Mouse (Mus musculus) frontal cortex, postnatal 10 days (tissue): Measurements from ENCODE around the gene Pld2.
"Not testable (repeated sequence)": the region's sequence is repeated elsewhere in the genome, so short reads cannot be mapped to it uniquely, and the experiment has no call there.

Experiments used
- DNase-seq, 2 experiments: peaks; one replicate each; pipeline ENCODE4 v3.0.0; 2022; ENCODE audit warnings: low spot score in 2 of 2, mixed read lengths in 1 of 2

The Pld2 gene

DNA sequence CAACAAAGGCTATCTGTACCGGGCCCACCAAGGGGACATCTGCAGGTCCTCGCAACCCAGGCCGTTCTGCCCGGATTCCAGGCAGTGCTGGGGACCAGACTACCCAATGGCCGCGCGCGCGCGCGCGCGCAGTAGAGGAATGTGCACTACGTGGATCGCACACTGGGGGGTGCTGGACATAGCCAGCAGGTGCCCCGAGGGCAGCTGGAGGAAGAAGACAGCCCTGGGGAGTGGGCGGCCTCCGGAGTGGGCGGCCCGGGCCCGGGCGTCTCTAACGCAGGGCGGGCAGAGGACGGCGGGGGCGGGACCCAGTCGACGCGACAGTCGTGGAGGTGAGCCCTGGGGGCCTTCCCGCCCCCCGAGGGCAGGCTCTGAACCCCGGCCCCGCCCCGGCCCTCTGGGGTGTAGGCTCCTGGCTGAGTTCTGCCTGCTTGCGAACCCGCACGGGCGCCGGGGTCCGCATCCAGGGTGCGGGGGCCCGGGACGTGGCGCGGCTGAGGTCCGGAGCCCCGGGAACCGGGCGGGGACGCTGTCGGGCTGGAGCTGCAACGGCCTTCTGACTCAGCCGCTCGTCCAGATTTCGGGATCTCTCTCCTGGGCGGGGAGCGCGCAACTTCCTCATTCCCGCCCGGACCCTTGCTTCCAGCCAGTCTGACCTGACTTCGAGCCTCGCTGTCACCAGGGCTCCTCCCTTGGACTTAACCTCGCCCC is at the start of gene Pld2:
TSS of gene Pld2 (plus strand) at position 188 of the 711 bp plus-strand sequence.
- peak; percentile 73 to 79 for DNase-seq

DNA sequence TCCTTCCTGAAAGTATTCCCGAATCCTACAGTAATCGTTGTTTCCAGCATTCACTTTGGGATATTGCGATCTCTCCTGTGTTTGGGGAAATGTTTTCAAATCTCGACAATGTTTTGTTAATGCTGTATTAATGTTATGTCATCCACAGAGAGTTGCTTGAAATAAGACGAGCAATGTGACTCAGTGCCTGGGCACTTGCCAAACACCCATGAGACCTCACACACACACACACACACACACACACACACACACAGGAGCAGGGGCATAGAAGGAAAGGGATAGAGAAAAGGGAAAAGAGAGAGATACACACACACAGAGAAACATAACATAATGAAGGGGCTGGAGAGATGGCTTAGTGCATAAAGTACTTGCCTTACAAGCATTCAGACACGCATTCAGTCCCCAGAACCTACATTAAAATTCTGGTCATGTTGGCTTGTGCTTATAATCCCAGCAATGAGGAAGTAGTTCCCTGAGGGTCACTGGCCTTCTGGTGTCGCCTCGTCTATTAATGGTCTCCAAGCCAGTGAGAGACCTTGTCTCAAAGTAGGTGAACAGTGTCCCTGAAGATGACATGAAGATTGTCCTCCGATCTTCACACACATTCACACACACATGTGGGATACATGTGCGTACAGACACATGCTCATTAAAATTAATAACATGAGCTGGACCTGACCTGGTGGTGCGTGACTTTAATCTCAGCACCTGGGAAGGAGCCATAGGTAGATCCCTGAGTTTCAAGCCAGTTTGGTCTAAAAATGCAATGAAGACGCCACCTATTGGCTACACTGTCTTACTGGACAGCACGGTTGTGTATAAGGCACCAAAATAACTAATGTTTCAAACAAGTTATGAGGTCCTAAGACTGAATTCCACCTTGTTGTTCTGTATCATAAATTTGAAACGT is 40.0 kb upstream of the Pld2 start:
- DNase-seq, result no peak

DNA sequence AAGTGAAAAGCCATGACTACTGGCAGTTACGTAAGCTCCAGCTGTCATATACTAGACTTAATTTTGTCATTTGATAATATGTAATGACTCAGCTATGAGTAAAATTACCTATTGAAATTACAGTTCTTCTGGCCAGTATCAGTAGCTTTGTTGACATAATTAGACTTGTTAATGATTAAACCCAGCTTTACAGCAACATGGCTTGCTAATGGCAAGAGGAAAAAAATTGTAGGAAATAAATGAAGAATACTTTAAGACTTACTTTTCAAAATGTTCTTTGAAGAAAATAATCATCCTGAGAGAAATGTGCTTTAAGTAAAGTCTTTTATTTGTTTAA is 39.4 kb upstream of the Pld2 start:
- no peak for DNase-seq

DNA sequence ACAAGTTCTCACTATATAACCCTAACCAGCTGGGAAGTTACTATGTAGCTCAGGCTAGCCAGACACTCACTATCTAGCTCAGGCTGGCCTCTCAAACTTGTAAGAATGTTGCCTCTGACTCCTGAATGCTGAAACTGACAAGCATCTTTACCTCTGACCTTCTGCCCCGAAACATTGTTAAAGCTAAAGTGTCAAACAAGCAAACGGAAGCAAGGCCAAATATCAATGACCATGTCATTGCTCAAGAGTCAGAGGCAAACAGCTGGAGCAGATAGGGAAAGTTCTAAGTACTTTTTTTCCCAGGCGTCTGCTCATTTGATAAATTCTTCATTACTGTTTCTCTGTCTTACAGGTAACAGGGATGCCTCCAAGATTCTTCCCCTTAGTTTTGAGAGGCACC is 37.8 kb upstream of the Pld2 start:
- DNase-seq, result no peak

DNA sequence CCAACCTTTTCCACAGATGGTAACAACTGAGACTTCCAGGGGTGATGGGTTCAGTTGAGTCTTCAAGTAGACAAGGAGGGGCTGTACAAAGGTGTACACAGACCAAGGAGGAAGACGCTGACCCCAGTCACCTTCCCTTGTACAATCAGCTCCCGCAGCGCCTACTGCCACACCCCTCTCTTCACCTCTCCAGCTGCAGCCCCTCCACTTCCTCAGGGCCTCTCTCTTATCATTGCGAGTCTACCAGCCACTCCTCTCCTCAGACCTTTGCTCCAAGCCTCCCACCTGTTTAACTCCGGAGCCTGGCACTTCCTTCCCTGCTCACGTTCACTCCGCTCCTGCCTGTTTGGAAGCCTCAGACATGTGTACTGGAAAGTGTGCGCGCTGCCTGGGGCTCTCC is 34.9 kb upstream of the Pld2 start, which contains the start of gene Tm4sf5:
TSS of gene Tm4sf5 (plus strand) at position 275 of the 400 bp plus-strand sequence.
- DNase-seq, result no peak

DNA sequence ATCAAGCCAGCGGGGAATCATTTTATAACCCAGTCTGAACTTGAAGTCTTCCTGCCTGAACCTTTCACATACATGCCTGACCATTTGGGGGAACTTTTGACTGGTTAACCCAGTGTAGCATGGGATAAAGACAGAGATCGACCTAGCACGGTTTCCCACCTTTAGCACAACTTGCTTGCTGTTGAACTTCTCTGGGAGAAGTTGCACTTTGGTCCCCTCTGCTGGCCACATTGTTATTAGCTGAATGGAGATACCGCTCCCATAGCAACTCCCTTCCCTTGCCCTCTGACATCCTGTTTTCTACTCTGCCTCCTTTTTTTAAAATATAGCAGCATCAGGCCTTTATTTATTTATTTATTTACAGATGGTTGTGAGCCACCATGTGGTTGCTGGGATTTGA is 33.5 kb upstream of the Pld2 start:
- peak in 1 of 2 experiments; percentile 43 for DNase-seq

DNA sequence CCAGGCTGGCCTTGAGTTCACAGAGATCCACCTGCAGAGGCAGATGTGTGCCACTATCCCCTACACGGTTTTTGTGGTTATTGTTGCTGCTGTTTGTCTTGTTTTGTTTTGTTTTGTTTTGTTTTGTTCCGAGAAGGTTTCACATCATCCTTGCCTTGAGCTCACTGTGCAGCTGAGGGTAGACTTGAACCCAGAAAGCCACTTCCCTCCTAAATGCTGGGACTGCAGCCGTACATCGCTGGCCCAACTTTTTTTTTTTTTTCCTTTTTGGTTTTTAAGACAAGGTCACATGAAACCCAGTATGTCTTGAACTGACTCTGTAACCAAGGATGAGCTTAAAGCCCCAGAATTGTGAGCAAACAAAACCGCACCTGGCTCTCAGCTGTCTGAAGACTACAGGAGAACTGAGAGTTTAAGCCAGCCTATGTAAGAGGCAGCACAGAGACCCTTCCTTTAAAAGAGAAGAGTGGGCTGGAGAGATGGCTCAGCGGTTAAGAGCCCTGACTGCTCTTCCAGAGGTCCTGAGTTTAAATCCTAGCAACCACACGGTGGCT is 32.8 kb upstream of the Pld2 start:
- no peak for DNase-seq

DNA sequence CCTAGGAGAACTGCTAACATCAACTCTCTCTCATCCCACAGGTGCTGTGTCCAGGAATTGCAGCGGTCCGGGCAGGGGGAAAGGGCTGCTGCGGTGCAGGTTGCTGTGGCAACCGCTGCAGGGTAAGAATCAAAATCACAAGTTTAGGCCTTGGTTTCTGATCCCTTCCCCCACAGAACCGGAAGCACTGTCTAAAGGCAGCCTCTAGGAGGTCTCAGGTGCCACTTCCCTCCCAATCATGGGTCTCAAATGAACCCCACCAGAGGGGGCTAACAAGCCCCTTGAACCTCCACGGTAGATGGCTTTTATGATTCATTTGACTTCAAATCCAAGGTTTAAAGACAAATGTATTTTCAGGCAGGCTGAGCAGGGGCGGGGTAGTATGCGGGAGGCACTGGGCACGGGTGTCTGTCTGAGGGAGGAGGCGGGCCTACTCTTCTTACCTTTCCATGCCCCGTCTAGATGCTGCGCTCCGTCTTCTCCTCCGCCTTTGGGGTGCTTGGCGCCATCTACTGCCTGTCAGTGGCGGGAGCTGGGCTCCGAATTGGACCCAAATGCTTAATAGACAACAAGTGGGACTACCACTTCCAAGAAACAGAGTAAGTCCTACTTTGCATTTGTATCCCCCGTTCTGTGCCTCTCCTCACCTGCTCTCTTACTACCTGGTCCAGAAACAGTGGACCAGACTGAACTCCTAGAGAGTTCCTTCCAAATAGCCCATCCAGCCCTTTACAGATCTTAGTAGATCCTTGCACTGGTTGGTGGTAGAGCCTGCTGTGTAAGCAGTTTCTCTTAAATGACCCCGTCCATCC is 29.9 kb upstream of the Pld2 start:
- DNase-seq, result peak in 1 of 2 experiments; percentile 36

DNA sequence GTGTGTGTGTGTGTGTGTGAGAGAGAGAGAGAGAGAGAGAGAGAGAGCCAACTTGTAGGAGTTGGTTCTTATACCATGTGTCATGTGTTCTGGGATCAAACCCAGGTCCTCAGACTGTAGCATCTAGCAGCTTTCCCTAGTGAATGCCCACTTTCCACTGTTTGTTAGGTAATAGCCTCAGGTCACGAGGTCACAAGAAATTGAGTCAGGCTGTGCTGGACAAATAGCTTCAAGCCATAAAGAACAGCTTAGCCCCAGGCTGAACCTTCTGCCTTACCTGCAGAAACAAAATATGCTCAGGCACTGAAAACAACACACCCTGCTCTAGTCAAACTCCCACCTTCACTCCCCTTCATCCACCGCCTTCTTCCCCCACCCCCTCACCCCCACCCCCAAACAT is 28.6 kb upstream of the Pld2 start:
- no peak for DNase-seq

DNA sequence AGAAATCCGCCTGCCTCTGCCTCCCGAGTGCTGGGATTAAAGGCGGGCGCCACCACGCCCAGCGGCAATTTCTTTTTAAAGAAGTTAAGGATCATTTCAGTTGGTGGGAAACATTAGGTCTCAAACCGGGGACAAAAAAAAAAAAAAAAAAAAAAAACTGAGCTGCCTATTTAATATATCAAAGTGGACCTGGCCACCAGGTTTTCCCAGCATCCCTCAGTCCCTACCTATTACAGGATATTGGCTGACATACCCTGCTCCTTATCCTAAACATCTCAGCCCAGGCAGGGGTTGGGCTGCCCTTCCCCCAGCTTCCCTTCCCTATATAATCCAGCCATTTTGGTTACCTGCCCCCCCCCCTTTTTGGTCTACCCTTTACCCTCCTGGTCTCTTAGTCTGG is 28.0 kb upstream of the Pld2 start:
- DNase-seq, result no peak

DNA sequence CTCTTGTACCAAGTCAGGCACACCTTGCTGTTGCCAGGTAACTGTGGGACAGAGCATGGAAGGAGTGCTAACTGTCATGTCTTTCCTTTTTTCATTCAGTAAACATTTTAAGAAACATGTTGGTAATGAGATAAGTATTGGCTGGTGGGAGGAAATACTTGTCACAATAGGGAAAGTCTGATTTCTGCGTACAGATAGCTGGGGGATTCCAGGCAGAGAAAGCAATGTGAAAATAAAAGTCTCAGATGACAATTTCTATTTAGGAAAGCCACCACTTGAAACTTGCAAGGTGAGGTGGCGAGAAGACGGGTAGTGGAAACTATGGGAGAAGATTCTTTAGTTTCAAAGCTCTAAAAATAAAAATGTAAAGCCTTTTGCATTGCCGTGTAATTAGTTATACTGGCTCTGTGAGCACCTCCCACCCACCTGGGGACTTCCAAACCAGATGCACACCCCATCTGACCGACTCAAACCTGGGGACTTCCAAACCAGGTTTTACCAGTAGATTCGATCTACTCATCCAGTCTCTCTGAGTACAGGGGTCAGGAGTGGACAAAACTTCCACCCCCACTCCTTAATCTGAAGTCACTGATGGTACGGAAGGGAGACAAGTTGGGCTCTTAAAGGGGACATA is 27.0 kb upstream of the Pld2 start:
- no peak for DNase-seq

DNA sequence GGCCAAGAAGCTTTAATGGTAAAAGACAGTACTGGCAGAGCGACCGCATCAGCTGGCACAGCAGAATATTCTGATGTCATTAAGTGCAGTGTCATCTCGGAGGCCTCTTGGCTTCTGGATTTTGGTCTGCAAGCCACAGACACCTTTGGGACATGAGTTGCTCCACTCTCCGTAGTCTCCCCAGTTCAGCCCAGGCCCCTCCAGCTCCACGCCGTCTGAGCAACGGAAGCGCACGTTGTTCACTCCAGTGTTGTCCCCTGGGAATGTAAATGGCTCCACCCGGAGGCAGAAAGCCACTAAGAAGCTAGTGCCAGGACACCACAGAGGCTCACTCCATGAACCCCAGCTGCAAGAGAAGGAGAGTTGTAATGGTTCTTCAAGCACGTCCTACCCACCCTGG is 26.3 kb upstream of the Pld2 start:
- no peak for DNase-seq

DNA sequence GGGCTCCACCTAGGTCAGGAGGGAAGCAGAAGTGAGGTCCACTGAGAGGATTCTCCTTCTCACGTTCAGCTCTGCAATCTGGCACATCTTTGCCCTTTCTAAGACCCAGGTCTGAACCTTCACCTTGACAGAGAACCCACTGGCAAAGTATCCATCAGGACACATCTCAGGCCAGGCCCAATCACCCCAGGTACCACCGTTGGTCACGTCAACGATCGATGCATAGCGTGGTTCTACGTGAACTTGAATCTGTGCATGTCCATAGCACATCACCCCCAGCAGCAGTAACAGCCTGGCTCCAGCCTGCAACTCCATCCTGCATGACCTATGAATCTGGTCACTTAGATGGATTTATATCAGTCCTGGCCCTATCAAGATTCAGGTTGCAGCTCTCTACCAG is 25.6 kb upstream of the Pld2 start, which contains the start of gene Vmo1:
TSS of gene Vmo1 (minus strand) at position 329 of the 400 bp plus-strand sequence.
- no peak for DNase-seq

DNA sequence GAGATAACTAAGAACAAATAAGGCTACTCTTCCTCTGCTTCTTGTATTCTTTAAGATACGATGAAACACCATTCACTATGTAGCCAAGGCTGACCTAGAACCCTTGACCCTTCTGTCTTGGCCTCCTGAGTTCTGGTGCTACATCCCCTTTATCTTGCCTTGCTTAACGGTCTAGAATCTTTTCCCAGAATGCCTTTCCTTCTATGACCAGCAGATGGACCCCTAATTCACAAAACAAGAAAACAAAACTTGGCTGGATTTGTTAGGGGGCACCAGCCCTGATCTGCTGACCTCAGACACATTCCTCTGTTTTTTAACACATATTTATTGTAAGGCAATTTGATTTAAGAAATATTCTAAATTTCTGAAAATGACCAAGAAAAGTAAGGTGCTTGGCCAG is 23.5 kb upstream of the Pld2 start:
- no peak for DNase-seq

DNA sequence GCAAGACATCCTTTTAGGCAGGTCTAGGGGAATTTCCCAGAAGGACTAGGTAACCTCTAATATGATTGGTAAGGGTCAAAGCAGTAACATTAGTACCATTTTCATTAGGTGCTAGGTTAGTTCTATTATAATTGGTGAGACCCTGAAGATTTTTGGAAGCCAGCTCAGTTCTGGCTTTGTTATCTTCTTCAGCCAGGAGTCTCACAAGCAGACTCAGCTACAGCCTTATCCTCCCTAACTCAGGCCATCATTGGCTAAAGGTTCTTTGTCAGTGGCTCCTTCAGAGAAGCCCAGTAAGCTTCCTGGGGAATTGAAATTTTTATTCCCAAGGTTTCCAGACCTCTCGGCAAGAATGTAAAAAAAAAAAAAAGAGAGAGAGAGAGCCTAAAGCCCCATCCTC is 21.4 kb upstream of the Pld2 start:
- no peak for DNase-seq

DNA sequence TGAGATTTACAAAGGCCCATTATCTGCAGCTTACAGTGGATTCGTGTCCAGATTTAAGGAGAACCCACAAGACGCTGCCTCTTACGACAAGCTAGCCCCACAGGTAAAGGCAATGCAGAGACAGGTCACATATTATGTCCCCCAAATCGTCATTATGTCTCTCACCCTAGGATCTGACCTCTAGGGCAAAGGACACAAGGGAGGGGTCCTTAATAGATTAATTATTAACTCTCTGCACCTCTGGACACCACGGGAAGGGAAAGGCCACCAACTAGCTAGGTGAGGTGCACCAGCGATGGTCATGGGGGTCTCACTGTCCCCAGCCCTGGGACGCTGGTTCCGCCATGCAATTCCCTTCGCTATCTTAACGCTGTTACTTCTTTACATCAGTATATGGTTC is 20.9 kb upstream of the Pld2 start, which contains the start of gene Gltpd2:
TSS of gene Gltpd2 (plus strand) at position 274 of the 400 bp plus-strand sequence.
- DNase-seq, result no peak

DNA sequence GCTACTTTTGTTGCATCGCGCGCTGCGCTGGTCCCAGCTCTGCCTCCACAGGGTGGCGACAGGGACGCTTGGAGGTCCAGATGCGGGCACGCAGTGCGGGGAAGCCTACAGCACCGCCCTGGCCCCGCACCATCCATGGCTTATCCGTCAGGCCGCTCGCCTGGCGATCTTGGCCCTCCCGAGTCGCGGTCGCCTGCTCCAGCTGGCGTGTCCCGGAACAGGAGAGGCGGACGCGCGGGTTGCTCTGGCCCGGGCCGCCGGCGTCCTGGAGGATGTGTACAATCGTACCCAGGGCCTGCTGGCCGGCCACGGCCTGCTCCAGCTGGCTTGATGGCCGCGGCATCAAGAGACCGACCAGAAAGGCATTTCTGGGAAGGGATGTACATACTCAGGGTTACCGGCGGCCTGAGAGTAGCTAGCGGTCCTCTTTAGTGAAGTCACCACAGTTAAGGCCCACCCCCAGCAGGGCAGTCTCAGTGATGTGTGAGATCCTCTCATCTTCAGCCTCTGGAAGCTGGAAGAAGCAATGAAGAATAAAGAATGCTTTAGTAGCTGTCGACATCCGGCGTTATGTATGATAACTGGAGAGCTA is 19.6 kb upstream of the Pld2 start:
- no peak for DNase-seq

DNA sequence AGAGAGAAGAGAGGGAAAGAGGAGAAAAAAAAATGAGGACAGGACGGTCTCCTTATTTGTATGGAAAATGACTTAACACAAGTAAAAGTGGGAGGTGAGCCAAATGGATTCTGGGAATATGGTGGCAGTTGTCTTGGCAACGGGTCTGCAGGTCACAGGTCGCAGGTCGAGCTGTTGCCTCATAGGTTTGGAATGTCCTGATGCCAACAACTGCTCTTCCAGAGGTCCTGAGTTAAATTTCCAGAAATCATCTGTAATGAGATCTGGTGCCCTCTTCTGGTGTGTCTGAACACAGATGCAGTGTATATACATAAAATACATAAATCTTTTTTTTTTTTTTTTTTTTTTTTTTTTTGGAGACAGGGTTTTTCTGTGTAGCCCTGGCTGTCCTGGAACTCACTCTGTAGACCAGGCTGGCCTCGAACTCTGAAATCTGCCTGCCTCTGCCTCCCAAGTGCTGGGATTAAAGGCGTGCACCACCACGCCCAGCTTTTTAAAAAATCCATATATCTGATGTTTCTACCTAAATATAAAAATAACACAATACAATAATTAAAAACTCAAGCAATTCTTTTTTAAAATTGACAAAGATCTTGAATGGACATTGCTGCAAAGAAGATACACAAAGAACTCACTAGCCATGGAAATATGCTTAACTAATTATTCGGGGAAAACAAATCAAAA is 16.4 kb upstream of the Pld2 start:
- not testable (repeated sequence) for DNase-seq

DNA sequence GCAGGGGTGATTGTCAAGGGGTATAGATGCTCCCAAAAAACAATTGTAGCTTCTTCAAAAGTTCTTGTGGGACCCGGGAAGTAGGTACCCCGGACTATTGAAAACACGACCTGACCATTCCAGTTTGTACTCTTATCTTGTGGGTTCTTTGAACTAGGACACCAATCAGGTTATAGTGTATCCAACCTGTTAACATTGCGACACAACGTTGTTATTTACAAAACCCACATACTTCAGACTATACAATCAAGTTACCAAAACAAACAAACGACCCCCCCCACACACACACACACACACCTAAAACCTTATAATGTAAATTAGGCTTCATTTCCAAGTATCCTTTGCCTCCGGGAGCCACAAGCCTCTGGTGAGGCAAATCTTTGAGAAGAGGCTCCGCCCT is 15.1 kb upstream of the Pld2 start:
- DNase-seq, result no peak

DNA sequence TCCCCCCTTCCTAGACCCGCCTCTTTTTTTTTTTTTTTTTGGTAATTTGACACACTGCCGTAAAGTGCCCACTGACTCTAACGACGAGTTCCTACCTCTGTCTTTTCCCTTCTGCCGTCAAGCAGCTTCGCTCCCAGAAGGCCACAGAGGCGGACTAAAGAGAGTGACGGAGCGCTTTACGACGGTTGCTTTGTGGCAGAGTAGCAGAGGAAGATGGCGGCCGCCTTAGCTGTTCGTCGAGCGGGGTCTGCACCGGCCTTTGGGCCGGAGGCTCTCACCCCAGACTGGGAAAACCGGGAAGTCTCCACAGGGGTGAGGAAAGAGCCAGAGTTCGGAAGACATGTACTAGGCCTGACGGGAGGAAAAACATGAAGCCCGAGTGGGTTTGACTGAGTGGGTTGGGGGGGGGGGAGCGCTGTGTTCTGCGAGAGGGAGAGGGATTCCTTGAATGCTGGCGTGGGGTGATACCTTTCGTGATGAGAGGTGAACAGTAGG is 14.6 kb upstream of the Pld2 start, which contains the start of gene Psmb6:
TSS of gene Psmb6 (plus strand) at position 184 of the 495 bp plus-strand sequence.
- DNase-seq, result peak; percentile 93
